15 mouse cellular contexts compared by ENCODE assay signal in the genomic region with DNA sequence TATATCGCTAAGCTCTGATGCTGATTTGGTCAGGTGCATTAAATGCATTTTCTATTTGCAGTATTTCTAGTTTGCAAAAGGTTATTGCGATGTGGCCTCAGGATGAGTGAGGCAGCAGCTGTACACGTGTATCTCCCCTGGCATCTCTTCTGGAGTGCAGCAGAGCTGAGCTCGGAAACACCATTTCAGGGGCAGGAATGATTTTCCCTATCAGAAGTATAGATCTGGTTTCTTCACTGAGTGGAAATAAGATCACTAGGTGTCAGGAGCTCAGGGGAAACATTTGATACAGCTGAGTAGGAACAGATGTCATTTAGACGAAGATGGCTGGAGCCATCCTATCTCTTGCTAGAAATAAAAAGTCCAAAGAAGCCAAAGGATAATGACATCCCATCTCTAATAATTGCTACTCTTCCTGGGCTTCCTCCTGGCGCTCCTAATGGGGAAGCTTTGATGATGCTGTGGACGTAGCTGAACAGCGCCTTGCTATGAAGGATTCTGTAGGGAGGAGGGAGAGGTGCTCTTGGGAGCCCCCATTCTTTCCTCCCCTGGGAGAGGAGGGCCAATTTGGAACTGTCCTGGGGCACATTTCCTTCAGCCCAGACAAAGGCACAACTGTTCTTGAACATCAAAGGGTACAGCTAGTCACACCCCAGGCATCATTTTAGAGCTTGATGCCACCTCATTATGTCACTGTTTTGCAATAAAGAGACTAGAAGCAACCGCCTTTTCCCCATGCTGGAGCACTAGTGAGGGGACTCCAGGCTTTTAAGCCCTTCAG.
A peak's percentile ranks its signal among the peaks of the same experiment; 100 is the strongest.
DNase-seq lines count a peak whose midpoint lies in the region; ATAC-seq lines count a peak whose summit lies in the region.
"Had no signal": no experiment of that assay in that cellular context is flagged by ENCODE, and none has a peak within 500 bp of the region (broad histone marks: within the 10 kb centered on the region; RNA-seq: fewer than 3 reads in every experiment).

No protein-coding gene starts in this region.

- no peak overlapping the region for H3K27ac ChIP-seq in midbrain, embryonic 14.5 days (replicated peaks; ENCODE audit: low read depth, low read length)
- no peak overlapping the region for H3K27ac ChIP-seq in midbrain, embryonic 10.5 days (replicated peaks)
- peak overlapping the region; percentile 65 for H3K27ac ChIP-seq in forebrain, embryonic 15.5 days (replicated peaks)
- no peak overlapping the region for H3K27ac ChIP-seq in limb, embryonic 11.5 days (replicated peaks; ENCODE audit: low read depth, low read length)
- H3K27ac ChIP-seq: heart, embryonic 13.5 days; left cerebral cortex, adult 2 months; limb, embryonic 13.5 days had no signal

- 53% methylated on average over 9 of the region's 9 CpGs for WGBS in midbrain, embryonic 14.5 days
- 71% methylated on average over 9 of the region's 9 CpGs for WGBS in midbrain, embryonic 10.5 days
- WGBS in forebrain, embryonic 15.5 days, result 37% methylated on average over 9 of the region's 9 CpGs
- 37% methylated on average over 9 of the region's 9 CpGs for WGBS in limb, embryonic 11.5 days

- 0 out of 2 replicates have a peak, but pooled peaks cover 8% of the 10 kb centered on the region for H3K4me1 ChIP-seq in midbrain, embryonic 14.5 days (ENCODE audit: control insufficient read depth, insufficient read depth, low read length)
- peaks cover 5% of the 10 kb centered on the region; the same call in 1 of the 2 replicates for H3K4me1 ChIP-seq in midbrain, embryonic 10.5 days
- peaks cover 17% of the 10 kb centered on the region for H3K4me1 ChIP-seq in forebrain, embryonic 15.5 days
- no peaks in the 10 kb centered on the region for H3K4me1 ChIP-seq in limb, embryonic 11.5 days (ENCODE audit: control insufficient read depth, insufficient read depth, low read length)
- H3K4me1 ChIP-seq: heart, embryonic 13.5 days; limb, embryonic 13.5 days had no signal

- peak; percentile 69; the same call in 1 of the 2 replicates for ATAC-seq in midbrain, embryonic 14.5 days (ENCODE audit: low FRiP score, low TSS enrichment)
- ATAC-seq in forebrain, embryonic 15.5 days (replicated peaks), result peak; percentile 84
- ATAC-seq in limb, embryonic 11.5 days (ENCODE audit: insufficient number of reproducible peaks, low FRiP score, low TSS enrichment, low read depth), result no peak

- peak; percentile 69 for DNase-seq in midbrain, embryonic 14.5 days
- DNase-seq in midbrain, embryonic 10.5 days (ENCODE audit: low spot score), result no peak
- DNase-seq in limb, embryonic 11.5 days (ENCODE audit: low spot score), result peak; percentile 30
- peak; percentile 78 for DNase-seq in retina, postnatal 1 day
- DNase-seq in lung, postnatal 4 days, result no peak
- DNase-seq in cerebellum, postnatal 10 days, result no peak
- no peak for DNase-seq in layer of hippocampus, adult 18-20 months (ENCODE audit: low spot score in 2 of 2)
- DNase-seq: adrenal gland, adult 2 months; cerebellum, adult 11-12 months; lung, postnatal 14 days; right cerebral cortex, postnatal 4 days had no signal

- no peak overlapping the region for H3K4me2 ChIP-seq in midbrain, embryonic 14.5 days (ENCODE audit: low read length)
- H3K4me2 ChIP-seq in forebrain, embryonic 15.5 days (replicated peaks), result no peak overlapping the region
- H3K4me2 ChIP-seq in limb, embryonic 11.5 days (ENCODE audit: low read depth, severe bottlenecking), result no peak overlapping the region
- H3K4me2 ChIP-seq: heart, embryonic 13.5 days; limb, embryonic 13.5 days had no signal

- no peaks in the 10 kb centered on the region for H3K27me3 ChIP-seq in midbrain, embryonic 14.5 days (ENCODE audit: control insufficient read depth, insufficient read depth, low read length)
- H3K27me3 ChIP-seq in midbrain, embryonic 10.5 days (ENCODE audit: low read depth, poor library complexity, severe bottlenecking), result no peaks in the 10 kb centered on the region
- no peaks in the 10 kb centered on the region for H3K27me3 ChIP-seq in forebrain, embryonic 15.5 days
- no peaks in the 10 kb centered on the region for H3K27me3 ChIP-seq in limb, embryonic 11.5 days (ENCODE audit: control insufficient read depth, insufficient read depth, low read length)
- H3K27me3 ChIP-seq: heart, embryonic 13.5 days; limb, embryonic 13.5 days had no signal

- no peaks in the 10 kb centered on the region for H3K36me3 ChIP-seq in midbrain, embryonic 14.5 days (ENCODE audit: control insufficient read depth, insufficient read depth, low read length)
- H3K36me3 ChIP-seq in midbrain, embryonic 10.5 days, result no peaks in the 10 kb centered on the region
- H3K36me3 ChIP-seq in forebrain, embryonic 15.5 days, result no peaks in the 10 kb centered on the region
- H3K36me3 ChIP-seq in limb, embryonic 11.5 days (ENCODE audit: control insufficient read depth, insufficient read depth, low read length), result no peaks in the 10 kb centered on the region
- H3K36me3 ChIP-seq: heart, embryonic 13.5 days; limb, embryonic 13.5 days had no signal

- H3K9me3 ChIP-seq in midbrain, embryonic 14.5 days (ENCODE audit: control insufficient read depth, low read length), result no peaks in the 10 kb centered on the region
- no peaks in the 10 kb centered on the region for H3K9me3 ChIP-seq in midbrain, embryonic 10.5 days (replicated peaks)
- no peaks in the 10 kb centered on the region for H3K9me3 ChIP-seq in forebrain, embryonic 15.5 days
- H3K9me3 ChIP-seq in limb, embryonic 11.5 days (ENCODE audit: control insufficient read depth, low read length), result no peaks in the 10 kb centered on the region
- H3K9me3 ChIP-seq: heart, embryonic 13.5 days; limb, embryonic 13.5 days had no signal

- H3K4me3 ChIP-seq in midbrain, embryonic 14.5 days (replicated peaks; ENCODE audit: low read depth, low read length), result no peak overlapping the region
- H3K4me3 ChIP-seq in midbrain, embryonic 10.5 days, result no peak overlapping the region
- H3K4me3 ChIP-seq in forebrain, embryonic 15.5 days, result no peak overlapping the region
- H3K4me3 ChIP-seq in limb, embryonic 11.5 days (ENCODE audit: low read depth, low read length), result no peak overlapping the region
- H3K4me3 ChIP-seq: heart, embryonic 13.5 days; left cerebral cortex, adult 2 months; limb, embryonic 13.5 days had no signal

- H3K9ac ChIP-seq in midbrain, embryonic 14.5 days (replicated peaks; ENCODE audit: low read length), result no peak overlapping the region
- no peak overlapping the region for H3K9ac ChIP-seq in forebrain, embryonic 15.5 days (replicated peaks)
- H3K9ac ChIP-seq in limb, embryonic 11.5 days (ENCODE audit: low read length), result no peak overlapping the region
- H3K9ac ChIP-seq: heart, embryonic 13.5 days; limb, embryonic 13.5 days had no signal

Comparison
In these comparisons a context has a peak if more than half of its experiments do, and no peak if none do; other contexts are left out.
1. DNase-seq: peak in midbrain, embryonic 14.5 days (single experiment), limb, embryonic 11.5 days (single experiment) and retina, postnatal 1 day (single experiment); none in midbrain, embryonic 10.5 days (single experiment), lung, postnatal 4 days (0 of 2), cerebellum, postnatal 10 days (0 of 2) and layer of hippocampus, adult 18-20 months (0 of 2).